In the genomic region with DNA sequence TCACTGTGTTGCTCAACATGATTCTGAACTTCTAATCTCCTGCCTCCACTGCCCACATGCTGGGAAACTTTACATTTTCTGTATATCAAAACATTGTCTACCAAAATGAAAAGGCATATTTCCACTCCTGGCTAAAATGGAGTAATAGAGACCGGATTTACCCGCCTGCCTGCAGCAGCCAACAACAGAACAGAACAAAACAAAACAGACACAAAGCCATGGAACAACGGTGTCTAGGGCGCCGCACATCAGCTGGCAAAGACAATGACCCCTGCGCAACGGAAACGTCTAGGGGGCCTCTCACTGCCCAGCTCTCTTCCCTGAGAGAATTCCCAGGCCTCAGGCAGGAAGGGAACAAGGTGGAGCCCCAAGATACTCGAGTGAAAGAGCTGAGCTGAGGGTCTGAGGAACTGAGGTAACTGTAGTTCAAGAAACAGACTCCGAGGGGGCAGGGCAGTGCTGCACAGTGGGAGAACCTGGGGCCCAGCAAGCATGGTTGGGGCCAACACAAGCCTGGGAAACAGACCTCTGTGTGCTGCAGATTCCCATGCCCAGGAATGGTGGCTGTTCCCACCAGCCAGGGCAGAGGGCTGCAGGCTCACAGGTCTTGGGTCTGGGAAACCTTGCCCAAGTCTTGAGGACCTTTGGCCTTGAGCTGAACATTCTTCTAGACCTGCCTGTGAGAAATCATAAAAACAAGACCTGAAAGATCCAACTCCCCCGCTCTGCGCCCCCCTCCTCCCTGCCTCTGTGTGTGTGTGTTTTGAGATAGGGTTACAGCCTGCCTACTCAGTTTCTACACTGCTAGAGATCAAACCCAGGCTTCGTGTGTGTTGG, we compare ENCODE assay signal across 9 mouse cellular contexts. TPM values are rescaled to one million over a fixed set of nuclear protein-coding genes. Genes with fewer than 3 reads are reported as not detected.
DNase-seq lines count a peak whose midpoint lies in the region; ATAC-seq lines count a peak whose summit lies in the region.
"Had no signal": no experiment of that assay in that cellular context is flagged by ENCODE, and none has a peak within 500 bp of the region (broad histone marks: within the 10 kb centered on the region; RNA-seq: fewer than 3 reads in every experiment).

No protein-coding gene starts in this region.

- peaks cover 8% of the 10 kb centered on the region; the same call in 1 of the 2 replicates for H3K4me1 ChIP-seq in forebrain, embryonic 11.5 days (replicated peaks; ENCODE audit: control insufficient read depth, insufficient read depth, low read length)
- H3K4me1 ChIP-seq in forebrain, embryonic 14.5 days (ENCODE audit: control insufficient read depth, insufficient read depth, low read length), result no peaks in the 10 kb centered on the region
- peaks cover 54% of the 10 kb centered on the region for H3K4me1 ChIP-seq in limb, embryonic 15.5 days

- no peak overlapping the region for H3K4me2 ChIP-seq in forebrain, embryonic 11.5 days (ENCODE audit: low read depth, low read length, severe bottlenecking)
- H3K4me2 ChIP-seq in forebrain, embryonic 14.5 days (ENCODE audit: low read length), result no peak overlapping the region
- no peak overlapping the region for H3K4me2 ChIP-seq in limb, embryonic 15.5 days

- H3K9me3 ChIP-seq in forebrain, embryonic 11.5 days (ENCODE audit: control insufficient read depth, low read length), result no peaks in the 10 kb centered on the region
- no peaks in the 10 kb centered on the region for H3K9me3 ChIP-seq in forebrain, embryonic 14.5 days (replicated peaks; ENCODE audit: control insufficient read depth, low read length)
- no peaks in the 10 kb centered on the region for H3K9me3 ChIP-seq in limb, embryonic 15.5 days

- peak overlapping the region; percentile 57 for H3K27ac ChIP-seq in forebrain, embryonic 11.5 days (ENCODE audit: low read depth, low read length)
- no peak overlapping the region for H3K27ac ChIP-seq in forebrain, embryonic 14.5 days (ENCODE audit: low read depth, low read length)
- H3K27ac ChIP-seq in limb, embryonic 15.5 days, result peak overlapping the region; percentile 89

- 27% methylated on average over 13 of the region's 13 CpGs for WGBS in forebrain, embryonic 11.5 days
- 28% methylated on average over 13 of the region's 13 CpGs for WGBS in forebrain, embryonic 14.5 days
- WGBS in limb, embryonic 15.5 days, result 39% methylated on average over 13 of the region's 13 CpGs

- peak overlapping the region; percentile 14 for H3K9ac ChIP-seq in forebrain, embryonic 11.5 days (ENCODE audit: low read length)
- no peak overlapping the region for H3K9ac ChIP-seq in forebrain, embryonic 14.5 days (ENCODE audit: low read length)
- no peak overlapping the region for H3K9ac ChIP-seq in limb, embryonic 15.5 days

- no peak overlapping the region for H3K4me3 ChIP-seq in forebrain, embryonic 11.5 days (ENCODE audit: low read depth, low read length)
- H3K4me3 ChIP-seq in forebrain, embryonic 14.5 days (ENCODE audit: low read depth, low read length), result no peak overlapping the region
- no peak overlapping the region for H3K4me3 ChIP-seq in limb, embryonic 15.5 days

- no peaks in the 10 kb centered on the region for H3K36me3 ChIP-seq in forebrain, embryonic 11.5 days (ENCODE audit: control insufficient read depth, insufficient read depth, low read length)
- no peaks in the 10 kb centered on the region for H3K36me3 ChIP-seq in forebrain, embryonic 14.5 days (ENCODE audit: control insufficient read depth, insufficient read depth, low read length)
- H3K36me3 ChIP-seq in limb, embryonic 15.5 days, result no peaks in the 10 kb centered on the region

- no peak for DNase-seq in forebrain, embryonic 11.5 days (ENCODE audit: low spot score)
- no peak for DNase-seq in forebrain, embryonic 14.5 days (ENCODE audit: low spot score)
- DNase-seq in ovary, postnatal 36 days (ENCODE audit: low spot score), result peak; percentile 39
- DNase-seq in ovary, postnatal 14 days (ENCODE audit: low spot score), result no peak
- no peak for DNase-seq in urinary bladder, postnatal 14 days (ENCODE audit: low spot score)
- no peak for DNase-seq in gastrocnemius, adult 18-20 months (ENCODE audit: low spot score)
- no peak for DNase-seq in left cerebral cortex, adult 9 months (ENCODE audit: low spot score in 2 of 2)
- DNase-seq: layer of hippocampus, postnatal 36 days had no signal

- peak; percentile 33; the same call in 1 of the 2 replicates for ATAC-seq in forebrain, embryonic 11.5 days (replicated peaks; ENCODE audit: low FRiP score)
- ATAC-seq in forebrain, embryonic 14.5 days, result no peak
- ATAC-seq in limb, embryonic 15.5 days (ENCODE audit: insufficient number of reproducible peaks, low FRiP score, low TSS enrichment, low read depth), result 0 out of 2 replicates have a peak, but pooled peaks have one; percentile 53

- H3K27me3 ChIP-seq in forebrain, embryonic 11.5 days (ENCODE audit: control insufficient read depth, insufficient read depth, low read length), result no peaks in the 10 kb centered on the region
- H3K27me3 ChIP-seq in forebrain, embryonic 14.5 days (replicated peaks; ENCODE audit: control insufficient read depth, insufficient read depth, low read length), result no peaks in the 10 kb centered on the region
- H3K27me3 ChIP-seq in limb, embryonic 15.5 days, result no peaks in the 10 kb centered on the region

RNA-seq across cellular contexts. Expression of a gene that starts 6.9 kb away (rescaled TPM):
- 18.3 and 18.7 TPM in 2 replicates for polyA plus RNA-seq in forebrain, embryonic 11.5 days (2014; fragmentation: Nextera tagmentation; extraction: Ambion mirVana)
- 21.7 and 28.7 TPM in 2 replicates for polyA plus RNA-seq in forebrain, embryonic 14.5 days (2014; fragmentation: Nextera tagmentation; extraction: Ambion mirVana)
- 28.8 and 30.5 TPM in 2 replicates for polyA plus RNA-seq in limb, embryonic 15.5 days (2015; fragmentation: Nextera tagmentation; extraction: Ambion mirVana)
- total RNA-seq in gastrocnemius, adult 18-20 months (2021), result 1 to 10 TPM; 1.7 to 1.9 TPM

RNA-seq across cellular contexts. Expression of a gene that starts 26.9 kb away (rescaled TPM):
- polyA plus RNA-seq in forebrain, embryonic 11.5 days (2014; fragmentation: Nextera tagmentation; extraction: Ambion mirVana), result 1.00 and 1.0 TPM in 2 replicates
- polyA plus RNA-seq in forebrain, embryonic 14.5 days (2014; fragmentation: Nextera tagmentation; extraction: Ambion mirVana), result 0.42 and 0.53 TPM in 2 replicates
- polyA plus RNA-seq in limb, embryonic 15.5 days (2015; fragmentation: Nextera tagmentation; extraction: Ambion mirVana), result 154 and 517 TPM in 2 replicates
- total RNA-seq in gastrocnemius, adult 18-20 months (2021), result over 10,000 TPM; 35,269 to 35,976 TPM
- total RNA-seq: layer of hippocampus, postnatal 36 days had no signal

Comparison
In these comparisons a context has a peak if more than half of its experiments do, and no peak if none do; other contexts are left out.
1. RNA of a gene that starts 26.9 kb away (polyA plus RNA-seq): 154 to 517 TPM in limb, embryonic 15.5 days; 1.00 to 1.0 TPM in forebrain, embryonic 11.5 days and 0.42 to 0.53 TPM in forebrain, embryonic 14.5 days; every median in the first group is over 10 times any median in the second.